Mouse (Mus musculus): ENCODE measurements around the gene Szt2.

Szt2 gene

DNA sequence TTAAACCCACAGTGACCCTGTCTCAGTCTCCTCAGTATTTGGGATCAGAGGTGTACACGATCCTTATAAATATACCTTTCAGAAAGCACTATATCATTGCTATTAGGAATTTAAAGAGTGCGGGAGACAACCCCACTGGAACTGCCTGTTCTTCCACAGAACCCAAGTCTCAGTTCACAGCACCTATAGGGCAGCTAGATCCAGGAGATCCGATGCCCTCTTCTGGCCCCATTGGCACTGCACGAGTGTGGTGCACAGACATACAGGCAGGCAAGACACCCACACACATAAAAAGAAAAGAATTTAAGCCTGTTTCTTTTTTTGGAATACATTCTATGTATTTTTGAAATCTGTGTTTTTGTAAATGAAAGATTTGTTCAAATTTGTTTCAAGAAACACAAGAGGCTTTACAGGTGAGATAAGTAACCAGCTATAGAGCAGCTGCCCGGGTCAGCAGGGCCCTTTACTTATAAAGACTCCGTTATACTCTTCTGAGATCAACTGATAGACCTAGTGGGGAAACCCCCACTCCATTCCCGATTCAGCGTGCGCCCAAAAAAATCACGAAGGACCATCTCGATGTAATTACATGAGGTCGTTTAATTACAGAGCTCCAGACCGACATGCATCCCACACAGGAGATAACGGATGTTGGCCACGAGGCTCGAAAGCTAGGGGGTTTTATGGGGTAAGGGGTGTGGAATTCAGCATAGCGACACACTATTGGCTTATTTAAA lies 50.7 kb downstream of the Szt2 start:
- DNase-seq (ENCODE audit: extremely low spot score): no peak

DNA sequence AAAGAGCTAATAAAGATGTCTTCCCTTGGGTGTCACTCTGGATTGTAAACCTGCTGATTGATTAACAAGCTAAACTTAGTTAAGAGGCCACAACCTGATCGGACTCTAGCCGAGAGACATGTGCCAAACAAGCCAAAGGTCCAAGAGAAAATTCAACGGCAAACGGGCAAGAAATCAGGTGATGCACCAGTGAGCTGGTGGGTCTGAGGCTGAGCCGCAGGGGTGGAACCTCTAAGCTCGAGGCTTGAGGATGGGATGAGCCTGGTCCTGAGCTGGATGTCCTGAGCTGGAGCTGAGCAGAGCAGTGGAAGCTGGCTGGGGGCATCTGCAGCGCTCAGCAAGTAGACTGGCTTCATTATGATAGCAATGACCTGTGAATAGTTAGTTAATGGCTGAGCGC lies 51.6 kb downstream of the Szt2 start:
- DNase-seq (ENCODE audit: extremely low spot score): no peak

DNA sequence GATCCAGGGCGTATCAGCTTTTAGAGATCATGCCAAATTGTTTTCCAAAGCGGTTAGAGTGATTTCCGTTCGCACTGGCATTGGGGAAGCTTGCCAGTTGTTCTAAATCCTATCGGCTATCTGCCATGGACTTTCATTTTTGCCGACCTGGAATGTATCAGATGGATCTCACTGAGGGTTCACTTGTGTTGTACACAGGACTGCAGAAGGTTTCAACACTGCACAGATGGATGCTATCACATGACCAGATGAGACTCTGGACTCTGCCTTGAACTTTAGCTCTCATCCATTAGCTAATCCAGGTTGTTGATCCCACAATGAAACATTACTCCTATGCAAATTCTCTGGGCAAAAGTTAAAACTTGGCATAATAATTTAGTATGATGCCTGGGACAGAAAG lies 52.3 kb downstream of the Szt2 start:
- no peak for DNase-seq (ENCODE audit: extremely low spot score)

DNA sequence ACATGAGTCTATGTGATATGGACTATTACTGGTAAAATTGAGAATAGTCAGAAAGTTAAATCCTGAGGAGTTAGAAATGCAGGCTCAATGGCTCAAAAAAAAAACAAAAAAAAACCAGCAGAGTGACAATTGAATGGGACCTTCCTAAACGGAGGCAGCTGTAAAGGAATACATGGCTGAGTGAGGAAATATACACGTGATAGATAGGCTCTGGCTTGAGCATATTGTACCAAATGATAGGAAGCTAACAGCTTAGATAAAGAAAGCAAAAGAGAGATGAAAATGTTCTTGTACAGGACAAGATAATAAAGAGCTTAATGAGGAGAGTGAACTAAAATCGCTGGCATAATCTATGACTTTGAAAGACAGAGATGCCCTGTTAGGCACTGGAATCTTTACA lies 54.8 kb downstream of the Szt2 start:
- DNase-seq (ENCODE audit: extremely low spot score): no peak

DNA sequence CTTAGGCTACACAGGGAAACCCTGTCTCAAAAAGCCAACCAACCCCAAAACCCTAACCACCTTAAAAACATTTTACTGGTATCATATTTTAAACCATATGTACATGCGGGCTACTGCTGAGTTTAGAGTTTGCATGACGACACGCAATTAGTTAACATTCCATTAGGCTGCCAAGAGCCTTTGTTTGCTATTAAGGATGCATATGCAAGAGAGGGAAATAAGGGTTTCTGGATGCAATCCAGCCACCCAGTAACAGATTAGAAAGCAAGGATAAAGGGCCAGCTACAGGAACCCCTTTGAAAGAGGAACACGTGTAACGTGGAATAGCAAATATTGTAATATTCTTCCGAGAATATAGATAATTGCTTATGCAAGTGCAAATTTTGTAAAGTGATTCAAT lies 55.4 kb downstream of the Szt2 start:
- DNase-seq (ENCODE audit: extremely low spot score): no peak

DNA sequence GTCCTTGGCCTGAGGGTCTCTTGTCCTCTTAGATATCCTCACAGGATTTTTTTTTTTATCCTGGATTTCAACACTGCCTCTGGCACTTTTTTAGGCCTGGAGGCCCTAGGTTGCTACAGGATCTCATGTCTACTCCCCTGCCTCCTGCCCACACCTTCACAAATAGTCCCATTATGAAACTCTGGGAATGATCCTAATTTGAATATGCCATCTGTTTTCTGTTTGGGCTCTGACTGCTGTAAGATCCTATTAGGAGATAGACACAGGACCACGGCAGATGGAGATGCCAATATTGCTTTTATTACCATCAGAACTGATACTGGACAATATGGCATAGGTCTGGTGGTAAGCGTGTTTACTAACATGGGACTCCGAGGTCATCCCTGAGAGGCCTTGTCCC lies 57.2 kb downstream of the Szt2 start:
- no peak for DNase-seq (ENCODE audit: extremely low spot score)

DNA sequence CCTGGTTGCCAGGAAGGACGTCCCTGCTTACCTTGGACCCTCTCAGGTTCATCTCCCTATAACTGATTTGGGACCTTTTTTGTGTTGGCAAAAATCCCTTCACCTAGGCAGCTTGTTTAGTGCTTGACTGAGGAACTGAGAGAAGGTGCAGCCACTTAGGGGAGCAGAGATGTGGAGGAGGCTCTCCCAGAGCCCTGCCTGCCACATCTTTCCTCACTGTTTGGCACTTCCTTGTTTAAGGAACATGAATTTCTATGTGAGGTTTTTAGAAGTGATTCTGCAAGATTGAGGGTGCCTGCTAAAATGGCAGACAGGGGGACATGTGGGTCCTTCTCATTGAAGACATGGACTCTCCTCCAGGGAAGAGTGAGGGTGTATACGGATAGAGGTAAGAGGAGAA lies 58.2 kb downstream of the Szt2 start:
- DNase-seq (ENCODE audit: extremely low spot score): no peak

DNA sequence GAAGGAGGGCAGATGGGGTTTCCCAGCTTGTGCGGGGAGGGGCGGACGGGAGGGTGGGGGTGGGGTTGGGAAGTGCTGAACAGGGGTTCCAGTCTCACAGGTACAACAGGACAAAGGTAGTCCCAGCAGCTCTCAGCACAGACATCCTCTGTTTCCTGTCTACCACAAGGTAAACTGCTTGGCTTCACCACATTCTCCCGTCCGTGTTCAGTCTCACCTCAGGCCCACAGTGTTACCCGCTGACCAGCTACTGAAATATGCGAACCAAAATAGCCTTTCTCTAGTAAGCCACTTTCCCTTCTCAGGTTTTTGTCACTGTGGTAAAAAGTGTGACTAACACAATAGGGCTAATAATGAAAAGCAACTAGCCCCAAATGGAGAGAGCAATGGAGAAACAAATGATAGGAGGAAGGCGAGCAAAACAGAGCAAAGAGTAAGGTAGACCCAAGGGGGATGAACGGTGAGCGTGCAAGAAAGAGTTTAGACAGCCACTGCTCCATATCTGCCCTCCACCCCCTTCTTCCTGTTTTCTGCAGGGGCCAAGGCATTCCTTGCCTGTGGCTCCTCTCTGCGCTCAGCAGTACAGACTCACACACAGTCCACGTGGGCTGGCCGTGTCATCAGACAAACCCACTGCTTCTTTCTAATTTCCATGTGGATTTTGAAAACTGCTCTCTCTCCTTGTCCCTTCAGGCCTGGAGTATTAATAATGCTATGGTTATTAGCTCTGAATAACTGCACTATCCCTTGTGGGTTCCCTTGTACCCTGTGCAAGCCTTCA lies 61.4 kb downstream of the Szt2 start:
- DNase-seq (ENCODE audit: extremely low spot score): no peak

DNA sequence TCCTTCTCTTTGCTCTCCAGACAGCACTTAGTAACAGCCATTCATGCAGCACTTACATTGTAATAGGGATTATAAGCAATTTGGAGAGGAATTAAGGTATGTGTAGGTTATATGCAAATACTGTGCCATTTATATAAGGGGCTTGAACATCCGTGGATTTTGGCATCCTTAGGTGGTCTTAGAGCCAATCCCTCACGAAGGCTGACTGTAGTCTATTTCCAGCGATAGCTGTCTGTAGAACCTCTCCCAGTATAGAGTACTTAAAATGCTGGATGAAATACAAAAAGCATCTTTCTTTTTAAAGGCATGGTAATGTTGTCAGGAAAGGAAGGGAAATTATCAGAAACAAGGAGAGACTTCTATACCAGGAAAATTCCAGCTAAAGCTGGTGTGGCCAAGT lies 67.6 kb downstream of the Szt2 start:
- DNase-seq (ENCODE audit: extremely low spot score): no peak

DNA sequence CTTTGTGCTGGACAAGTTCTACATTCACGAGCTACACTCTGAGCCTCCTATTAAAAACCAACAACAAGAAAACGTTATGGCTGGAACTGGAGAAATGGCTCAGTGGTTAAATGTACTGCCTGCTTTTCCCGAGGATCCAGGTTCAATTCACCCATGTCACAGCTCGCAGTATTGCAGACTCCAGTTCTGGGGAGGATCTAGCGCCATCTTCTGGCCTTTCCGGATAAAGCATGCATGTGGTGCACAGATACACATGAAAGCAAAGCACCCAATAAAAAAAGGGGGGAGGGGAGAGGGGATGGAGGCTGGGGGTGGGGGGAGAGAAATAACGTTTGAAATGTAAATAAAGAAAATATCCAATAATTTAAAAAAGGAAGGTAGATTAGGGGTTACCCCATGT lies 72.4 kb downstream of the Szt2 start:
- peak; percentile 81 for DNase-seq (ENCODE audit: extremely low spot score)

DNA sequence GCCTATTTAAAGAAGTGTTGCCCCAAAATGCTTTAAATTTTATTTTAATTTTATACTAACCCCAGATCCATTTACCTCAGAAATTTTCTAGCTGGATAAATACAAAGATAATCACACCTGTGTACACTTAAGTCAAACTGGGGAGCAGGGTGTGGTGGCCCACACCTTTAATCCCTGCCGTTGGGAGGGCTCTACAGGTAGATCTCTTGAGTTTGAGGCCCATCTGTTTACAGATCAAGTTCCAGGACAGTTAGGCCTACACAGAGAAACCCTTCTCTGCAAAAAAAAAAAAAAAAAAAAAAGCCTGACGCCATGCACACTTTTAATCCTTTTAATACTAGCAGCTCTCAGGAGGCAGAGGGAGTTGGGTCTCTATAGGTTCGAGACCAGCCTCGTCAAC lies 73.1 kb downstream of the Szt2 start:
- DNase-seq (ENCODE audit: extremely low spot score): no peak

DNA sequence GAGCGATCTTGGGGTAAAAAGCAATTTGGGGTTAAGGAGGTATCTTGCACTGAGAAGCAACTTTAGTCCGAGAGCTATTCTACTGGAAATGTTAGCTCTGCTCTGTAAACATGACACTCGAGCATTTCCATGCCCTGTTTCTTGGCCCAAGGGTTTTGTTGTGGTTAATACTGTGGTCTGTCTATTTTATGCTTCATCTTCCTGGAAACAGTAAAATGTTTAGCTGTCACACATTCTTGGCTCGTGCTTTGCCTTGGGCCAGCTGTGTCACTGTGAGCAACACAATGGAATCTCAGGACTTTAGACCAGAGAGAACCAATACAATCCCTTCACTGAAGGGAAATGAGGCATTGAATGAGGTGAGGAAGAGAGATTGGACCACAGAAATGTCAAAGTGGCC lies 77.3 kb downstream of the Szt2 start:
- no peak for DNase-seq (ENCODE audit: extremely low spot score)

DNA sequence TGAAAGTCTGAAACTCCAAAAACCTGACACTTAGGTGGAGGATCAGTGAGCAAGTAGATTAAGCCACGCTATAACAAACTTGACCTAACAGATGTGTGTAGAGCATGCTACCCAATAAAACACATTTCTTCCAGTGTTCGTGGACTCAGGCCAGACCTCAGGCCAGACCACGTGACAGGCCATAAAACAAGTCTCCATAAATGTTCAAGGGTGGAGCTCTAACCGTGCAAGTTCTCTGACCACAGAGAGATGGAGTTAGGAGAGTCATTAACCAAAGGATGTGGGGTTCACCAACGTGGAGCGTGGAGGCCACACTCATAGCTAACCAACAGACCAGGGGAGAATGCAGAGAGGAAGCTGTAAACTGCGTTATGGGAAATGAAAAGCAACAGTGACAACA lies 82.6 kb downstream of the Szt2 start:
- no peak for DNase-seq (ENCODE audit: extremely low spot score)

DNA sequence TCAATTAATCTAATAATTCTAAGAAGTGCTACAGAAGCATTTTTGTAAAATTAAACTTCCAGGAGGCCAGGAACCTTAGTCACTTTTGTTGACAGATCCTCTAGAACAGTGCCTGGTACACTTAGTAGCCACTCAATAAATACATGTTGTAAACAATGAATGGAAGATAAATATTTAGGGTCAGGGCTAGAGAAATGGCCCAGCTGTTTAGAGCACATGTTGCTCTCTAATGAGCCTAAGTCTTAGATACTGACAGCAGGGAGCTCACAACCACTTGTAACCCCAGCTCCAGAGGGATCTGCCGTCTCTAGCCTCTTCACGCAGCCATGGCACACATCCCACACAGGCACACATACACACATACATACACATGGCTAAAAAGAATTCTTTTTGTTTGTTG lies 88.4 kb downstream of the Szt2 start:
- DNase-seq (ENCODE audit: extremely low spot score): no peak

DNA sequence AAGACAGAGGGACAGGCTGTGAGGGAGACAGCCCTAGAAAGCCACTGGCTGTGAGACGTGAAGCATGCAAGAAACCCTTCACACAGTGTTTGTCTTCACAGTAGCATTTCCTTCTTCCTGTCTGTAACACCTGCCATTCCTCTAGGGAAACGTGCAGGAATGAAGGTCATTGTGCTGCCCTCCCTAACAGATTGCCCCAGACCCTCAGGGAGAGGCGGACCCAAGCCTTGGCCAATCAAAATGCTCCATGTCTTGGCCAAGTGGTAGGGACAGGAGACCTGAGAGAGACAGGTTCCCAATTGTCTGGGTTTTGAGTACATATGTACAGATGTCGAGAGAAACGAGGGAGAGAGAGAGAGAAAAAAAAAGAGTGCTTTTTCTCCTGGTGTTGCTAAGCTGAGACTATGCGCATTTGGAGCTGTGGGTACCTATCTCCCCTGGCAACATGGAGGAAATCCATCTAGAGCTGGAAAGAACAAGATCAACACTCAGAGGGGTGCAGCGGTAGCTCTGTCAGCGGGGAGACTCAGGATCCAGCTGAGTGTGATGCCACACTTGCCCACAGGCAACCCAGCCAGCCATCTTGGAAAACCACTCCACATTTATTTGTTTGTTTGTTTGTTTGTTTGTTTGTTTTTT lies 89.2 kb downstream of the Szt2 start:
- DNase-seq (ENCODE audit: extremely low spot score): peak; percentile 17

DNA sequence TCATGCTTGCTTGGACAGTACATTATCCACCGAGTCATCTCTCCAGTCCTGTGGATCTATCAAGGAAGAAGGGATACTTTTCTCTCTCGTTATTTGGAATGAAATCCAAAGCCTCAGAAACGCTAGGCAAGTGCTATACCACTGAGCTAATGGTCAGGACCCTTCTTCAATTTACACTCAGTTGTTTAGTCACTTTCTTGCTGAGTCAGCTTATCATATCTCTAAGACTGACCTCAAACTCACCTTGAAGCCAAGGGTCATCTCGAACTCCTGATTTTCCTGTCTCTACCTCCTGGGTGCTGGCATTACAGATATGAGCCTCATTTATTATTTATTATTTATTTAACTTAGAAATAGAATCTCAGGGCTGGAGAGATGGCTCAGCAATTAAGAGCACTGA lies 92.4 kb downstream of the Szt2 start:
- DNase-seq (ENCODE audit: extremely low spot score): no peak

DNA sequence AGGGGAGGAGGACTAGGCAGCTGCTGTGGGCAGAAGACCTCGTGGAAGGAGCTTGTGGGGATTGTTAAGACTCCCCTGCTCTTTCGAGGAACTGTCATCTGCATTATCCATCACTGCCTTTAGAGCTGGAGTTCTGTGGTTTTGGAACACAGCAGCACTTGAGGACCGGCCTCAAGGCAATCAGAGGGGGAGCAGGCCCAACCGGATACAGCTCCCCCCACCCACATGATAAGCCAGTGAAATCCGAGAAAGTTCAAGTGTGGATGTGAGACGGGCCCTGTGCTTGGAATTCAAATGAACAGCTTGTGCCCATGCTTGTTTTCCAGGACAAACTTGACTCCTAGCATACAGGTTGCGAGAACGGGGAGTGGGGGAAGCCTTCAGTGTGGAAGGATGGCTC lies 93.8 kb downstream of the Szt2 start:
- DNase-seq (ENCODE audit: extremely low spot score): no peak

All from embryo, embryonic 9.5 days (tissue).